Mouse (Mus musculus) stomach, postnatal 0 days (tissue): ENCODE results near the gene Pgm5.

ENCODE experiments used
- CTCF ChIP-seq: IDR thresholded peaks from 2 replicates; pipeline ENCODE4 v1.5.1; 2016; ENCODE audit warnings: antibody characterized with exemption, low read depth, mild to moderate bottlenecking, moderate library complexity
- EP300 ChIP-seq: optimal IDR thresholded peaks from 2 replicates; pipeline ENCODE3; 2016; ENCODE audit warnings: antibody characterized with exemption

- TF ChIP-seq CTCF (no peak), EP300 (no peak)
These were observed 19.6 kb upstream of the Pgm5 start for GRCm38 (mm10) chr19:24881237-24881636.
